Mouse (Mus musculus): ENCODE data around the gene Gm11549.

Gene Gm11549

GRCm38 (mm10) chr3:36478776-36479175, 42.8 kb downstream of the Gm11549 start:
- no peak for DNase-seq (ENCODE audit: low spot score)

GRCm38 (mm10) chr3:36476261-36477155, 45.1 kb downstream of the Gm11549 start:
- peak; percentile 15 for DNase-seq (ENCODE audit: low spot score)

GRCm38 (mm10) chr3:36475532-36476087, 46.0 kb downstream of the Gm11549 start, which contains the start of the genes Anxa5 and 1810062G17Rik:
Gene Anxa5 (minus strand): TSS chr3:36475894.
Gene 1810062G17Rik (plus strand): TSS chr3:36475937.
- DNase-seq (ENCODE audit: low spot score) = peak; percentile 99

GRCm38 (mm10) chr3:36474938-36475483, 46.6 kb downstream of the Gm11549 start:
- no peak for DNase-seq (ENCODE audit: low spot score)

- no peak for DNase-seq (ENCODE audit: low spot score)
These were observed 47.2 kb downstream of the Gm11549 start for GRCm38 (mm10) chr3:36474421-36474820.

- no peak for DNase-seq (ENCODE audit: low spot score)
These were observed 48.4 kb downstream of the Gm11549 start for GRCm38 (mm10) chr3:36473222-36473621.

- no peak for DNase-seq (ENCODE audit: low spot score)
These were observed 49.8 kb downstream of the Gm11549 start for GRCm38 (mm10) chr3:36471856-36472255.

- no peak for DNase-seq (ENCODE audit: low spot score)
These were observed 52.7 kb downstream of the Gm11549 start for GRCm38 (mm10) chr3:36468871-36469270.

- no peak for DNase-seq (ENCODE audit: low spot score)
These were observed 54.0 kb downstream of the Gm11549 start for GRCm38 (mm10) chr3:36467632-36468031.

- no peak for DNase-seq (ENCODE audit: low spot score)
These were observed 56.1 kb downstream of the Gm11549 start for GRCm38 (mm10) chr3:36465538-36465937.

All from yolk sac, embryonic 10.5 days (tissue).